Mouse (Mus musculus): ENCODE measurements around the gene Stat5b.

- TF ChIP-seq CTCF (IDR thresholded peaks at IDR 0.05; ENCODE audit: borderline replicate concordance, control insufficient read depth, extremely low read depth, insufficient read depth, low read length, poor library complexity), result no peak
- no peak for TF ChIP-seq POLR2A (IDR thresholded peaks at IDR 0.05; ENCODE audit: control insufficient read depth, extremely low read depth, insufficient read depth, low read length, poor library complexity)
Observed at GRCm38 (mm10) chr11:100848080-100848479, 2.4 kb downstream of the Stat5b start.
